Mouse (Mus musculus) Muller cell, postnatal 12 days (primary cell): ENCODE measurements around the gene Olfr330.
"Not testable (repeated sequence)": the region's sequence is repeated elsewhere in the genome, so short reads cannot be mapped to it uniquely, and the experiment has no call there.

Experiments used
- DNase-seq: peaks from one replicate; pipeline ENCODE4 v3.0.0-alpha.2; 2015; ENCODE audit errors: inconsistent ontology term

Gene Olfr330

DNA sequence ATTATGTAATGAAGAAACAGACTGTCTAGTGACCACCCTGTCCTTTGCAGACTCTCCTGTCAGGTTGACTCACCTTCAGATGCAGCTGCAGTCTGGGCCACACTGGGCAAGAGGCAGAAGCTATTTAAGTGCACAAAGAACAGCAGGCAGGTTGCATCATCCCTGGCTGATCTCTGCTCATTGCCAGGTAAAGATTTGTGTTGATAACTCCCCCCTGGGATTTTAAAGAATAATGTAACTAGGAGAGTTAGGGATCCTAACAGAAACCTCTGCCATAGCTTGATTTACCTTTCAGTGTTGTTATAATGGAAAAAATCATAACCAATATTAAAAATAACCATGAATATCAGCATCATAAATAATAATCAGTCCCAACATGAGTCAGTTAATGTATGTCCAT, at the start of gene Olfr330:
Gene Olfr330, minus strand, starts transcription at position 101 of the 400 bp plus-strand sequence.
- DNase-seq, result not testable (repeated sequence)

- DNase-seq, result no peak
These were observed 44.0 kb upstream of the Olfr330 start for GRCm38 (mm10) chr11:58578636-58579035.

DNA sequence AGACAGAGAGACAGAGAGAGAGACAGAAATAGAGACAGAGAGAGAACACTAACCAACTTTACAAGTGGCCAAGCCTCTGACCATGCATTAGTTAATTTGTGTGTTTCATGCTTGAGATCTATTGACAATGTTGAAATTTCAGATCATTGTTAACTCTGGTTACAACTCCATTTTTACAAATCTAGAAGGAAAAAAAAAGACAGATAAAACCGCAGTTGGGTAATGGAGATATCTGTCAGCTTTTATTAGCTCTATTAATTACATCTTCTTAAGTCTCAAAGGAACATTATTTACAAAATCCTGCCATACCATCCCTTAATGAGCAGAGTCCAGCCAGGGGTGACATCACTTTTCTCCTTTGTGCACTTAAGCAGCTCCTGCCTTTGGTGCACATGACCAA, 42.8 kb upstream of the Olfr330 start, which contains the start of gene Olfr325:
Gene Olfr325, plus strand, starts transcription at position 301 of the 400 bp plus-strand sequence.
- no peak for DNase-seq

DNA sequence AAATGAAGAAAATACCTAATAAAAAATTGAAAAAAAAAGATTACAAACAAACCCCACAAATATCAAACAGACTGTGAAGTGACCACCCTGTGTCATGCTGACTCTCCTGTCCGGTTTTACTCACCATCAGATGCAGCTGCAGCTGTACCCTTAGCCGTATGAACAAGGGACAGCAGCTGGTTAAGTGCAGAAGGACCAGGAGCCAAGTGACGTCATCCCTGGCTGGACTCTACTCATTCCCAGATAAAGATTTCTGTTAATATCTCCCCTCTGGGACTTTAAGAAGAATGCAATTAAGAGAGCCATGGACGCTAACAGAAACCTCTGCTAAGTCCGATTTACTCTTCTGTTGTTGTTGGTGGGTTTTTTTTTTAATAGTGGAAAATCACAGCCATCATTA, 35.8 kb upstream of the Olfr330 start, which contains the start of gene Olfr224:
Gene Olfr224, minus strand, starts transcription at position 149 of the 400 bp plus-strand sequence.
- no peak for DNase-seq

DNA sequence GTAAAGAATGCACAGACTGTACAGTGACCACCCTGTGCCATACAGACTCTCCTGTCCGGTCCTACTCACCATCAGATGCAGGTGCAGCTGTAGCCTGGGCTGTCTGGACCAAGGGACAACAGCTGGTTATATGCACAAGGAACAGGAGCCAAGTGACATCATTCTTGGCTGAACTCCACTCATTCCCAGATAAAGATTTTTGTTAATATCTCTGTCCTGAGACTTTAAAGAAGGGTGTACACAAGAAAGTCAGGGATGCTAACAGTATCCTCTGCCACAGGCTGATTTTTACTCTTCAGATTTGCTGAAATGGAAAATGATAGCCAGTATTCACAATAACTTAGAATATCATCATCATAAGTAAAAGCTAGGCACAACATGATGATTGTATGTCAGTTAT, 20.9 kb upstream of the Olfr330 start, which contains the start of gene Olfr328:
Gene Olfr328, minus strand, starts transcription at position 101 of the 400 bp plus-strand sequence.
- no peak for DNase-seq

DNA sequence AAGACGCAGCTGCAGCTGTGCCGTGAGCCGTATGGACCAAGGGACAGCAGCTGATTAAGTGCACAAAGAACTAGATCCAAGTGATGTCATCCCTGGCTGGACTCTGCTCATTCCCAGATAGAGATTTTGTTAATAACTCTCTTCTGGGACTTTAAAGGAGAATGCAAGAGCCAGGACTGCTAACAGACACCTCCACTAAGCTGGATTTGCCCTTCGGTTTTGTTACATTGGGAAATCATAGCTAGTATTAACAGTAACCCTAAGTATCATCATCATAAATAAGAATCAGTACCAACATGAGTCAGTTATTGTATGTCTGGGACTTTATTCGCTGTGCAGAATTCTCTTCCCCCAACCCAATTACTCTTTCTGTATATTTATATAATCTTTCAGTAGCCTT, 11.7 kb upstream of the Olfr330 start, which contains the start of gene Olfr329-ps:
Gene Olfr329-ps, minus strand, starts transcription at position 101 of the 400 bp plus-strand sequence.
- DNase-seq, result no peak

DNA sequence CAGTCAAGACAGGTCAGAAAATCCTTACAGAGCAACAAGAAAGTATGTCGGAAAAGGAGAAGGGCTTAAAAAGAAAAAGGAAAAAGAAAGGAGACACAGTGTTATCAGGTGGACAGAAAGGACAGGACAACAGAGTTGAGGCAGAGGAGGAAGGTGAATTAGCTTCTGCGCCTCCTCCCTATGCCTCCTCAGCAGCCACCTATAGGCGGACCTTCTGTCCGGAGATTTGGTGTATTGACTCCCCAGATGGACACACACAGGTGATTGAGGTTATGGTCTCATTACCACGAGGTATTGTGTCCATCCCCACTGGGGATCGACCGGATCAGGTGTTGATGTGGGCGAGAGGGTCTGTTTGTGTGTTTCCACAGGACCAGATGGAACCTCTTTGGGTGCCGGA, 14.9 kb downstream of the Olfr330 start:
- not testable (repeated sequence) for DNase-seq

DNA sequence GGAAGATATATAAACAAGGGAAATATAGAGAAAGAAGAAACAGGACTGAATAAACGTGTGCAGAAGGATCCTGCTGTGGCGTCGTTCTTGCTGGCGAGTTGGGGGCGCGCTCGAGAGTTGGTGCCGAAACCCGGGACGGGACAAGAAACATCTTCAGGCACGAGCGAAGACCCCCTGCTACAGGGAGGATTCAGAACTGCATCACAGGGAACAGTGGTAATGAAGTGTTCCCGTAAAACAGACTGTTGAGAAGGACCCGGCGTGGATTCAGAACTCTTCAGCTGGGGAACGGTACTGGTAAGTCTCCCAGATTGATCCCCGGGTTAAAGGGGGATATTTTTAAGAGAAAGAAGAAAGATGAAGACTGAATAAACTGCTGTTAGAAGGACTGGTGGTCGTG, 15.7 kb downstream of the Olfr330 start:
- DNase-seq, result not testable (repeated sequence)

DNA sequence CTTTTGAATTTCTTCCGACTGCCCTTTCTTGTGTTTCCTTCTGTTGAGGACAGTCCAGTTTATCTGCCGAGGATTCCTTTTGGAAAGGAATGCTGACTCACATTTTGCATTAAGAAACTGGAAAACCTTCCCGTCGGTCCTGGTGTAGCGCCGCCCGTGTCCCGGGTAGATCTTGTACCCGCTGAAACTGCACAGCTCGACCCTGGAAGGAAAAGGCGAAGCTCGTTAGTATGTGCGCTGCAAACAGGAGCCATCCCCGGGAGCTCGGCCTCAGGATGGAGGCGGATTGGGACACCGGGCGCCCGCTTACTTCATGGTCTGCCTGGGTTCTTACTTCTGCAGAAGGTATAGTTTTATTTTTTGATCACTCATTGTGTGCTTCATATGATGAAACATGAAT, 25.6 kb downstream of the Olfr330 start:
- not testable (repeated sequence) for DNase-seq

GRCm38 (mm10) chr11:58502472-58502871, 32.2 kb downstream of the Olfr330 start, which contains the start of gene Olfr331:
Gene Olfr331, minus strand, starts transcription at chr11:58502572.
- DNase-seq, result not testable (repeated sequence)

- DNase-seq, result peak; percentile 27
These were observed 35.3 kb downstream of the Olfr330 start for GRCm38 (mm10) chr11:58499290-58499689.

DNA sequence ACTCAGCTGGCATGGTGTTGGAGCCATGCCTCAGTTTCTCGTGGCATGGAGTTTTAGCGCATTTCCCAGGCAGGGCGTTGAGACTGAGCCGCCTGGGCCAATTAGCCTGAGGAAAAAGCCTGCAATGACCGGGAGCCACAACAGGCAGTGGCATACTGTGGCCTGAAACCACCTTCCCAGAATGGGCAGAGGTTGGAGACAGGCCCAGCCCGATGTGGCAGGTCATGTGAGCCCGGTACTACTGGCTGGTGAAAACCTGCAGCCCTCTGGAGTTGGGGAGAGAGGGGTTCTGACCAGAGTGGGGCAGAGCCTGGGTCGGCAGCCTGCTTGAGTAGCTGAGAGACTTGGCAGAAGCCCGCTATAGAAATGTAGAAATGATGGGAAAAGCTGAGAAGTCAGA, 35.9 kb downstream of the Olfr330 start:
- DNase-seq, result no peak

- DNase-seq, result no peak
These were observed 42.2 kb downstream of the Olfr330 start, which contains the start of gene Olfr332 for GRCm38 (mm10) chr11:58492455-58492854. Gene Olfr332, minus strand, starts transcription at chr11:58492555.
